Mouse (Mus musculus) spleen, adult 2 months (tissue): ENCODE results near the gene Trp53i11.

Source experiments
- CTCF ChIP-seq: fragments of 200-500 bp; IDR thresholded peaks from 2 replicates; pipeline ENCODE4 v1.5.1; 2011; ENCODE audit warnings: mild to moderate bottlenecking, inconsistent platforms; ENCODE audit not compliant: insufficient read depth, insufficient read length, insufficient replicate concordance; ENCODE audit errors: extremely low read depth
- POLR2A ChIP-seq: fragments of 200-500 bp; IDR thresholded peaks from 2 replicates; pipeline ENCODE4 v1.6.1; 2011; ENCODE audit warnings: low read depth, low read length, inconsistent platforms

- peak; percentile 30; the same call in 1 of the 2 replicates for TF ChIP-seq CTCF
- no peak for TF ChIP-seq POLR2A
Observed at GRCm38 (mm10) chr2:93192671-93193080, 5.3 kb downstream of the Trp53i11 start.
